ENCODE assay signal across 15 mouse cellular contexts in genomic region chr5:41966958-41967357, GRCm38 (mm10).
A peak's percentile ranks its signal among the peaks of the same experiment; 100 is the strongest.
DNase-seq lines count a peak whose midpoint lies in the region; TF ChIP-seq lines count a peak whose summit lies in the region.
"Had no signal": no experiment of that assay in that cellular context is flagged by ENCODE, and none has a peak within 500 bp of the region (broad histone marks: within the 10 kb centered on the region; RNA-seq: fewer than 3 reads in every experiment).

No protein-coding gene starts in this region.

- intact Hi-C loops in left cerebral cortex, adult 2 months (cut with DNase I), result no loop called here
- intact Hi-C loops in left cerebral cortex, postnatal 4 days (cut with DNase I), result no loop called here

- TF ChIP-seq CTCF in left cerebral cortex, adult 2 months (IDR thresholded peaks at IDR 0.05), result no peak

- no peak overlapping the region for H3K4me3 ChIP-seq in left cerebral cortex, adult 2 months
- H3K4me3 ChIP-seq: erythroblast, embryonic 14.5 days; heart, embryonic 12.5 days; limb, embryonic 13.5 days; midbrain, embryonic 13.5 days; stomach, embryonic 15.5 days had no signal

- no peak overlapping the region for H3K27ac ChIP-seq in left cerebral cortex, adult 2 months
- H3K27ac ChIP-seq: hindbrain, embryonic 14.5 days; limb, embryonic 13.5 days; liver, embryonic 14.5 days; midbrain, embryonic 13.5 days; stomach, embryonic 15.5 days had no signal

- peak; percentile 46 to 63 for DNase-seq in cerebellum, postnatal 10 days
- DNase-seq in cerebellum, adult 11-12 months, result no peak
- DNase-seq in left cerebral cortex, adult 18-20 months (ENCODE audit: low spot score in 2 of 2), result peak; percentile 5 to 10
- no peak for DNase-seq in left cerebral cortex, adult 2 months (ENCODE audit: extremely low spot score in 1 of 2, low spot score in 2 of 2)
- peak; percentile 41 to 51 for DNase-seq in layer of hippocampus, adult 18-20 months (ENCODE audit: low spot score in 2 of 2)
- peak; percentile 20 for DNase-seq in left cerebral cortex, postnatal 4 days
- DNase-seq in heart, adult 18-20 months, result no peak
- DNase-seq: adrenal gland, adult 8-10 months had no signal

Comparison
In these comparisons a context has a peak if more than half of its experiments do, and no peak if none do; other contexts are left out.
1. DNase-seq: peak in cerebellum, postnatal 10 days (2 of 2), left cerebral cortex, adult 18-20 months (2 of 2), layer of hippocampus, adult 18-20 months (2 of 2) and left cerebral cortex, postnatal 4 days (single experiment); none in cerebellum, adult 11-12 months (single experiment), left cerebral cortex, adult 2 months (0 of 2) and heart, adult 18-20 months (0 of 2).